Mouse (Mus musculus) embryonic facial prominence, embryonic 10.5 days (tissue): ENCODE measurements around the gene Man2c1. TPM values are rescaled to one million over a fixed set of nuclear protein-coding genes. Genes with fewer than 3 reads are reported as not detected.

ENCODE experiments used
- DNase-seq: peaks from one replicate; pipeline ENCODE4 v3.0.0-alpha.2; 2017; ENCODE audit warnings: low spot score
- H3K27ac ChIP-seq: fragments of 300-500 bp; sonication (generic); replicated peaks from 2 replicates; pipeline ENCODE4 v1.5.1; 2016; ENCODE audit warnings: mild to moderate bottlenecking
- H3K27me3 ChIP-seq: fragments of 300-500 bp; sonication (generic); replicated peaks from 2 replicates; pipeline ENCODE4 v1.6.1; 2016; ENCODE audit warnings: low read depth, mild to moderate bottlenecking; ENCODE audit not compliant: poor library complexity, severe bottlenecking
- H3K36me3 ChIP-seq: fragments of 300-500 bp; sonication (generic); replicated peaks from 2 replicates; pipeline ENCODE4 v1.6.1; 2016; ENCODE audit warnings: mild to moderate bottlenecking, moderate library complexity
- H3K4me1 ChIP-seq: fragments of 300-500 bp; sonication (generic); 2 replicates; pipeline ENCODE4 v1.6.1; 2016
- H3K4me3 ChIP-seq: fragments of 300-500 bp; sonication (generic); 2 replicates; pipeline ENCODE4 v1.5.1; 2016; ENCODE audit warnings: mild to moderate bottlenecking, moderate library complexity
- H3K9me3 ChIP-seq: fragments of 300-500 bp; sonication (generic); 2 replicates; pipeline ENCODE4 v1.6.1; 2016; ENCODE audit warnings: mild to moderate bottlenecking
- WGBS: fragments of 180-500 bp; shearing (Covaris S2); methylation state at CpG from one replicate; pipeline ENCODE4 v1.1.7; 2016; 5-methylcytosine and 5-hydroxymethylcytosine counted together
- polyA plus RNA-seq: library from polyadenylated mRNA; unstranded; fragments of >200 nt; fragmentation: Nextera tagmentation; extraction: Ambion mirVana; gene quantifications from 2 replicates; pipeline ENCODE4 v1.2.1, GENCODE M21; 2016

The Man2c1 gene
- polyA plus RNA-seq, 1 experiment from 2014 or later: 62.1 TPM

DNA sequence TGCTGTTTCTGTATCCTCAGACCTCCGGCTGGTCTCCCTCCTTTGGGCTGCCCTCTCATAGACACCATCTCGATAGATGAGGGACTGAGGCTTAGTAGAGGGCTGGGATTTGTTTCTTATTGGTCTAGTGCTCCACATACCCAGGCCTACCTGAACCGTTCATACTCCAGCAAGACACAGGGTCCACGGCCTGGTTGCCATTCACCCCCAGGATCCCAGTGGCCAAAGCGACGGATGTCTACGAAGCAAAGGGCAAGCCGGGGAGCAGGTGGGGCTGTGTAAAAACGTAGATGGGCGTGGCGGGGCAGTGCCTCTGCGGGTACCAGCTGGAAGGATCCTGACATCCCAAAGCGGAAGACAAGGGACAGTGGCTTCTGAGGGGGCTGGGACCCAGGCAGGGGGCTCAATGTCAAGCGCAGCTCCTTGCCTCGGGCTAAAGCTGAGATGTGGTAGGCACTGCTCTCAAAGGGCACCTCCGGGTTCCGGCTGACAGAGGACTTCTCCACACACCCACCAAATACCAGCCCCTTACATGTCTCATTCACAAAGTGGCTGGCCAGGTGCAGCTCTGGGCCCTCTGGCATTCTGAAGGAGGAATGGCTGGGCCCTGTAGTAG lies 16.1 kb downstream of the Man2c1 start:
- no peak for DNase-seq
- Histone ChIP-seq H3K36me3 (peaks cover 28% of the 10 kb centered on the region), H3K4me3 (peak overlapping the region; percentile 66), H3K4me1 (peaks cover 21% of the 10 kb centered on the region), H3K27me3 (no peaks in the 10 kb centered on the region), H3K27ac (no peak overlapping the region), H3K9me3 (no peaks in the 10 kb centered on the region)
- WGBS: 88% methylated on average over 17 of the region's 17 CpGs

DNA sequence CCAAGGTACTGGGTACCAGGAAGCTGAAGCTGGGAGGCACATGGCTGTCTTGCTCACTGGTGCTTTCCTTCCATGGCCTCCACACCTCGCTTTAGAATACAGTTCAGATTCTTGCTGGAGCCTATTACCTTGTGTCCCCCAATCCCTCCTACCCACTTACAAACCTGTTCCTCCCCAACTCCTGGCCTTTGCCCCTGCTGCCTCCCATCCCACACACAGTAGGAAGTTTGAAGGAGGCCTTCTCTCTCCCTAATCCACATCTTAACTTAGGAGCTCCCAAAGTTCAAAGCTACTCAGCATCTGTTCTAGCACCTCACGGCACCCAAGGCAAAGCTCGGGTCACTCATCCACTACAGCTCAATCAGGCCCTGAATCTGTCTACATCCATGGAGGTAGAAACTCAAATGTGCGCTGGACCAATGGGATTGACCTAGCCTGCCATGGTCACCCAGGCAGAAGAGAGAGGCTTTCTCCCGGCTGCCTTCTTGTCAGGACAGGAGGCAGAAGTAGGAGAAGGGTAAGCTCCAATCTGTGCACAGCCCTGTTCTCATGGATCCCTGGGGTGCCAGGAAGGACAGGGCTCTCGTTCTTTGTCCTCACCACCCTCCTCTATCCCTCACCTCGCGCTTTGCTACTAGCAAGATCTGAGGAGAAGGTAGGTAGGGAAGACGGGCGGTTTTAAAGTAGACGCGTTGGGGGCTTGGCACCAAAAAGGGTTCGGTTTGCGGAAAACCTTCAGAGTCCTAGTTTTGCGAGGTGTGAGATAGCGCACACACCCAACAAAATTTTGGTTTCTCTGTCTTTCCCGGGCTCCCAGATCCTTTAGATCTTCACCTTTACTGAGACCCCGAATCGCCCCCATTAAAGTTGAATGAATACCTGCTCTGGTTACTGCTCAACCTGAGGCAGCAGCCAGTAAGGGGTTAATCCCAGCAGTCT lies 17.0 kb downstream of the Man2c1 start:
- Histone ChIP-seq H3K9me3 (no peaks in the 10 kb centered on the region), H3K4me1 (peaks cover 21% of the 10 kb centered on the region), H3K27me3 (no peaks in the 10 kb centered on the region), H3K27ac (peak overlapping the region; percentile 89), H3K4me3 (peak overlapping the region; percentile 66), H3K36me3 (peaks cover 19% of the 10 kb centered on the region)
- WGBS: 10% methylated on average over 19 of the region's 19 CpGs
- no peak for DNase-seq

DNA sequence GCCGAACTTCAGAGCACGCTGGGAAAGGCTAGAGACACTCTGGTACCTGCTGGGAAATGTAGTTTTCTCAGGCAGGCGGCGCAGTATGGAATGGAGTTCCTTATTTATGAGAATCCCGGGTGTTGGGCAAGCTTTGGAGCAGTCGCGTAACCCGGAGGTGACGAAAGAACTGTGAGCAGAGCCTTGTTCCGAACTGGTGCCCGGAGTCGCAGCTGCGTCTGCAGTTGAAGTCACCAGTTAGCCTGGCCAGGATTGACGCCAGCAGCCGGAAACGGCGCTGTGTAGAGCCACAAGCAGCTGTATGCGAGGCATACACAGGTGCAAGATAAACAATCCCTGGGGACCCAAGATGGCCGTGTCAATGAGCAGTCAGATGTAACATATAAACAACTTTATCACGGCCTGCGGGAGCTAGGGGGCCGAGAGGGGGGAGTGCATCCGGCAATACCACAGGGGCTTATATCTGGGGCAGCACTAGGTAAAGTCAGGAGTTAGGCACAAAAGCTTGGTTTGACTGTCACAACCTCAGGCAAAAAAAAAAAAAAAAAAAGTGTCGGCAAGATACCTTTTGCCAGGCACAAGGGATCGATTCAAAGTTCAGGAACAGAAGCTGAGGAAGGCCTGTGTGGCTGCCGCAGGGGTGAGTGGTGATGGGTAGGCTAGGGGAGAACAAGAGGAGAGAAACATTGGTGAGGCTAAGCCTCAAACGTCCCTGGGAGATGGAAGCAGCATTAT lies 17.8 kb downstream of the Man2c1 start, which contains the start of gene Neil1:
TSS of gene Neil1 (minus strand) at position 162 of the 735 bp plus-strand sequence.
- 2% methylated on average over 27 of the region's 27 CpGs for WGBS
- peak; percentile 87 for DNase-seq
- Histone ChIP-seq H3K4me3 (peak within 1 kb of the TSS; percentile 66), H3K27ac (peak within 1 kb of the TSS; percentile 89), H3K27me3 (no peaks in the 10 kb centered on the region), H3K9me3 (no peaks in the 10 kb centered on the region), H3K4me1 (peaks cover 21% of the 10 kb centered on the region), H3K36me3 (peaks cover 11% of the 10 kb centered on the region)

- Histone ChIP-seq H3K36me3 (peaks cover 4% of the 10 kb centered on the region; the same call in 1 of the 2 replicates), H3K27ac (peak overlapping the region; percentile 89; the same call in 1 of the 2 replicates), H3K4me1 (peaks cover 21% of the 10 kb centered on the region), H3K27me3 (no peaks in the 10 kb centered on the region), H3K9me3 (no peaks in the 10 kb centered on the region), H3K4me3 (peak overlapping the region; percentile 66)
- no peak for DNase-seq
- WGBS: 70% methylated on average over 6 of the region's 6 CpGs
Measured at GRCm38 (mm10) chr9:57149021-57149420, 18.5 kb downstream of the Man2c1 start.

DNA sequence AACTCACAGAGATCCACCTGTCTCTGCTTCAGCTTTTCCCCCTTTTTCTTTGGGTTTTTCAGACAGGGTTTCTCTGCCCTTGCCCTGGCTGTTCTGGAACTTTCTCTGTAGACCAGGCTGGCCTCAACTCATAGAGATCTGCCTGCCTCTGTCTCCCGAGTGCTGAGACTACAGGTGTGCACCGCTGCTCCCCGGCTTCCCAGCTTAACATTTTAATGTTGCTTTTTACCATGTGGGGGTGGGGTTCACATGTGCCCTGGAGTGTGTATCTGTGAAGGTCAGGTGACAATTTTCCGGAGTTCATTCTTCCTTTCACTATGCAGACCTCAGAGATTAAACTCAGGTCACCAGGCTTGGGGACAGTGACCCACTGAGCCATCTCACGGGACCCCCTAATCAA lies 19.7 kb downstream of the Man2c1 start:
- Histone ChIP-seq H3K4me3 (no peak overlapping the region), H3K27me3 (no peaks in the 10 kb centered on the region), H3K27ac (no peak overlapping the region), H3K36me3 (peaks cover 10% of the 10 kb centered on the region), H3K9me3 (no peaks in the 10 kb centered on the region), H3K4me1 (peaks cover 21% of the 10 kb centered on the region)
- DNase-seq: no peak
- 87% methylated on average over 5 of the region's 5 CpGs for WGBS

GRCm38 (mm10) chr9:57152331-57152730 lies 21.8 kb downstream of the Man2c1 start:
- 51% methylated on average over 6 of the region's 6 CpGs for WGBS
- no peaks in the 10 kb centered on the region for H3K27me3 ChIP-seq
- peaks cover 20% of the 10 kb centered on the region for H3K4me1 ChIP-seq
- H3K9me3 ChIP-seq: no peaks in the 10 kb centered on the region
- no peak for DNase-seq
- H3K27ac ChIP-seq: no peak overlapping the region
- H3K36me3 ChIP-seq: peaks cover 19% of the 10 kb centered on the region
- no peak overlapping the region for H3K4me3 ChIP-seq

DNA sequence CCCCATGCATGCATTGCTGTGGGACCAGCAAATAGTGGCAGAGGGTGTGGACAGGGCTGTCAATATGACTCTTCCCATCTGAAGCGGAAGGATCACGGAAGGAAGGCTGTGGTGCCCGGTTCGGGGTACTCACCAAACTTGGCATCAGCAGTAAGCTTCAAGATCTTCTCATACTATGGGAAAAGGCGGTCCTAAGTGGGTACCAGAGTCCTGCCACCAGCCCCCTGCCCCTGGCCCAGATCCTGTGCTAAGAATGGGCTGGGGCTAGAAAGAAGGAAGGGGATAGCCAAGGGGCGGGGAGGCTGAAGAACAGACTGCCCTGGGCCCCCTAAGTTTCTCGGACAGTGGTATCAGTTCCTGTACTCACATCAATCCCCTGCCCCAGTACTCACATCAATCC lies 25.9 kb downstream of the Man2c1 start:
- WGBS: 88% methylated on average over 7 of the region's 7 CpGs
- peaks cover 19% of the 10 kb centered on the region for H3K4me1 ChIP-seq
- DNase-seq: no peak

DNA sequence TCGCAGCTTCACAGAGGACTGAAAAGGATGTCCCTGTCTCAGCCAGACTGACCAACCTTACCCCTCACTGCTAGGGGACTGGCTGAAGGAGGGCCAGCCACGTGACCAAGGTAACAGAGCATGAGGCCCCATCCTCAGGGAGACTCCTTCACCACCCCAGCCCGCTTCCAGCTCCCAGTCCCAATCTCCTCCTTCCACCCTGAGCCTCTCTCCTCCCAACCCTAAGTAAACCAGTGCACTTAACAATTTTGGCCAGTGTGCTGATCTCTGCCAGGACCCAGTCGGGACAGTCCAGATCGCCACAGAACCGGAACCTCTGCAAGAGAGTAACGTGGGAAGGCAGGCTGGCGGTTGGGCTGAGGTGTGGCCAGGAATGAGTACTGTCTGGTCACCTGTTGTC lies 26.3 kb downstream of the Man2c1 start:
- Histone ChIP-seq H3K9me3 (no peaks in the 10 kb centered on the region), H3K27me3 (no peaks in the 10 kb centered on the region), H3K4me3 (peak overlapping the region; percentile 73; the same call in 1 of the 2 replicates), H3K4me1 (peaks cover 19% of the 10 kb centered on the region), H3K27ac (no peak overlapping the region), H3K36me3 (peaks cover 19% of the 10 kb centered on the region)
- 88% methylated on average over 8 of the region's 8 CpGs for WGBS
- no peak for DNase-seq

More for the DNA sequence above, 25.9 kb downstream of the Man2c1 start:
- H3K27me3 ChIP-seq: no peaks in the 10 kb centered on the region
- peaks cover 19% of the 10 kb centered on the region for H3K36me3 ChIP-seq
- no peaks in the 10 kb centered on the region for H3K9me3 ChIP-seq
- H3K27ac ChIP-seq: no peak overlapping the region
- no peak overlapping the region for H3K4me3 ChIP-seq

DNA sequence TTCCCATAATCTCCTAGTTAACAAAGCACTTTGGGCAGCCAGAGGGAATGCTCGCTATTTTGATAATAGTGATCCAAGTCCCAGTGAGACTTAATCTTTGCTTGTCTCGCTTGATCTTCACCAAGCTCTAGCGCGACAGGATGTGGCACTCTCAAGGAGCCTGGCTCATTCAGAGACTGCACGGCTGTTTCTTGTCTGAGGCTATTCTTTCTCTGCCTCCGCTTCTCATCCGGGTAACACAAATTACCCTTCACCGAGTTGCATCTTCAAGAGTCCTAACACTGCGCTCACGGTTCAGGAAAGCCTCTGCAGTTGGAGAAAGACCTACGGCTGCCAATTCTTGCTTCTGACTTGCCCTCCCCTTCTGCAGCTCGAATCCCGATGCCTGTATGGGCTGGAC lies 27.0 kb downstream of the Man2c1 start:
- DNase-seq: no peak

DNA sequence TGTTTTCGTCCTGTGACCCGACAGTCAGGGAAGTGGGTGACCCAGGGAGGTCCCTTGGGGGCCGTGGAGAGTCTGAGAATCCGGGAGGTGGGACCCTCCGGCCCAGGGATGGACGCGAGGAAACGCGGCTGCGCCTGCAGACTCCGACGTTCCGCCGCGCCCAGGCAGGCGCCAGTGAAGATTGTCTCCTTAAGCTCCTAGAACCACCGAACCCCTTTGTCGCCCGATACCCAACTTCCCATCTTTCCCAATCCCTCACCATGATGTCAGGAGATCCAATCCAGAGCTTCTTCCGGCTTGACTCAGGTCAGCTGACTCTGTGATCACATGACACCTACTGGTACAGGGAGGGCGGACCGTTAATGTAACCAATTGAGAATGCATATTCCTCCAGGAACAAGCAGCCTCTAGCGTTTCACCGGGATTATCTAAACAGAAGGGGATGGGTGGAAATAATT lies 27.6 kb downstream of the Man2c1 start, which contains the start of gene Commd4:
TSS of gene Commd4 (minus strand) at position 319 of the 458 bp plus-strand sequence.
- H3K9me3 ChIP-seq: no peaks in the 10 kb centered on the region
- peak within 1 kb of the TSS; percentile 73 for H3K4me3 ChIP-seq
- WGBS: under 1% methylated on average over 24 of the region's 24 CpGs
- H3K27ac ChIP-seq: peak within 1 kb of the TSS; percentile 83
- no peaks in the 10 kb centered on the region for H3K27me3 ChIP-seq
- peaks cover 19% of the 10 kb centered on the region for H3K4me1 ChIP-seq
- H3K36me3 ChIP-seq: peaks cover 19% of the 10 kb centered on the region
- peak; percentile 92 for DNase-seq

More for the DNA sequence above, 27.0 kb downstream of the Man2c1 start:
- Histone ChIP-seq H3K4me3 (peak overlapping the region; percentile 73), H3K36me3 (peaks cover 19% of the 10 kb centered on the region), H3K27me3 (no peaks in the 10 kb centered on the region), H3K9me3 (no peaks in the 10 kb centered on the region), H3K4me1 (peaks cover 19% of the 10 kb centered on the region), H3K27ac (peak overlapping the region; percentile 83)
- 36% methylated on average over 13 of the region's 13 CpGs for WGBS

- no peak for DNase-seq
Measured at GRCm38 (mm10) chr9:57158506-57158905, 28.0 kb downstream of the Man2c1 start.

DNA sequence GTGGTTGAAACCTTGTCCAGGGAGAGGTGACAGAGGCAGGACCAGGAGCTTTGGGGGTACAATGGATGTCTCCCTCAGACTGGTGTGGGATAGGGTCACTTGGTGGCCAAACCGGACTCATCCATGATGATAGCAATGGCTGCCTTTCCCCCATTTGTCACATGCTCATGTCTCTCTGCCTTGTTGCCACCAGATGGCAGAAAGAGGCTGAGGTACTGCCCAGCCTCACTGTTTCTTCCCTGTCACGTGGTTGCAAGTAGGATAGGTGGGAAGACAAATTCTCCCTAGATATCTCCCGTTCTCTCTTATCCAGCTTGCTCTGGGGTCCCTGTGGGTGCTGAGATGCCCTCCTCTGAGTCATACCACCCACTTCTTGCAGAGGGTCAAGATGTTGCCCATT lies 32.0 kb downstream of the Man2c1 start:
- Histone ChIP-seq H3K4me3 (no peak overlapping the region), H3K27me3 (no peaks in the 10 kb centered on the region), H3K27ac (no peak overlapping the region), H3K4me1 (peaks cover 9% of the 10 kb centered on the region), H3K36me3 (no peaks in the 10 kb centered on the region), H3K9me3 (no peaks in the 10 kb centered on the region)
- WGBS: 28% methylated on average over 3 of the region's 3 CpGs
- DNase-seq: no peak

More at GRCm38 (mm10) chr9:57158506-57158905, 28.0 kb downstream of the Man2c1 start:
- Histone ChIP-seq H3K4me1 (peaks cover 19% of the 10 kb centered on the region), H3K36me3 (peaks cover 19% of the 10 kb centered on the region), H3K27ac (peak overlapping the region; percentile 83; the same call in 1 of the 2 replicates), H3K27me3 (no peaks in the 10 kb centered on the region), H3K4me3 (peak overlapping the region; percentile 73), H3K9me3 (no peaks in the 10 kb centered on the region)
- 39% methylated on average over 11 of the region's 11 CpGs for WGBS
